Mouse (Mus musculus) heart, embryonic 15.5 days (tissue): ENCODE data around the gene Gm3259. TPM values are rescaled to one million over a fixed set of nuclear protein-coding genes. Genes with fewer than 3 reads are reported as not detected.
"Not testable (repeated sequence)": the region's sequence is repeated elsewhere in the genome, so short reads cannot be mapped to it uniquely, and the experiment has no call there.

Source experiments
- ATAC-seq: fragments of 200-750 bp; cut with Nextera tagmentation; replicated peaks from 2 replicates; pipeline ENCODE4 v1.8.0; 2017; ENCODE audit warnings: low read depth, moderate TSS enrichment; ENCODE audit not compliant: insufficient number of reproducible peaks, insufficient read depth, low FRiP score
- H3K27ac ChIP-seq: fragments of 300-500 bp; sonication (generic); 2 replicates; pipeline ENCODE4 v1.5.1; 2015; ENCODE audit warnings: mild to moderate bottlenecking, inconsistent platforms
- H3K27me3 ChIP-seq: fragments of 300-500 bp; sonication (generic); 2 replicates; pipeline ENCODE4 v1.6.1; 2015; ENCODE audit warnings: inconsistent platforms
- H3K36me3 ChIP-seq: fragments of 300-500 bp; sonication (generic); 2 replicates; pipeline ENCODE4 v1.6.1; 2015; ENCODE audit warnings: mild to moderate bottlenecking, inconsistent platforms
- H3K4me1 ChIP-seq: fragments of 300-500 bp; sonication (generic); replicated peaks from 2 replicates; pipeline ENCODE4 v1.6.1; 2015; ENCODE audit warnings: inconsistent platforms
- H3K4me2 ChIP-seq: fragments of 300-500 bp; sonication (generic); 2 replicates; pipeline ENCODE4 v1.6.1; 2015; ENCODE audit warnings: inconsistent platforms, mild to moderate bottlenecking, moderate library complexity
- H3K4me3 ChIP-seq: fragments of 300-500 bp; sonication (generic); 2 replicates; pipeline ENCODE4 v1.5.1; 2015; ENCODE audit warnings: mild to moderate bottlenecking, inconsistent platforms
- H3K9ac ChIP-seq: fragments of 300-500 bp; sonication (generic); 2 replicates; pipeline ENCODE4 v1.6.1; 2015; ENCODE audit warnings: mild to moderate bottlenecking, inconsistent platforms
- H3K9me3 ChIP-seq: fragments of 300-500 bp; sonication (generic); replicated peaks from 2 replicates; pipeline ENCODE4 v1.6.1; 2016; ENCODE audit warnings: inconsistent platforms
- WGBS: fragments of 180-500 bp; shearing (Covaris S2); methylation state at CpG from one replicate; pipeline ENCODE4 v1.1.7; 2015; ENCODE audit warnings: mixed read lengths; 5-methylcytosine and 5-hydroxymethylcytosine counted together
- polyA plus RNA-seq: library from polyadenylated mRNA; unstranded; fragments of >200 nt; fragmentation: Nextera tagmentation; extraction: Ambion mirVana; gene quantifications from 2 replicates; pipeline ENCODE4 v1.2.1, GENCODE M21; 2015

Gm3259 gene
- polyA plus RNA-seq: not detected in 2 replicates

- H3K9ac ChIP-seq, ATAC-seq, H3K27me3 ChIP-seq, H3K4me1 ChIP-seq, H3K4me2 ChIP-seq, H3K4me3 ChIP-seq, H3K36me3 ChIP-seq, H3K27ac ChIP-seq, H3K9me3 ChIP-seq: not testable (repeated sequence)
- 38% methylated on average over 2 of the region's 2 CpGs for WGBS
These were observed at the start of gene Gm3259 for GRCm38 (mm10) chr5:95305611-95306010. Gm3259 (plus strand) TSS chr5:95305911.

GRCm38 (mm10) chr5:95272668-95273067, 33.0 kb upstream of the Gm3259 start, which contains the start of gene Gm10424:
Gm10424 (minus strand) TSS chr5:95272768.
- not testable (repeated sequence) for H3K4me1 ChIP-seq, H3K4me2 ChIP-seq, H3K9ac ChIP-seq, H3K9me3 ChIP-seq, H3K27me3 ChIP-seq, H3K27ac ChIP-seq, H3K36me3 ChIP-seq, H3K4me3 ChIP-seq, ATAC-seq
- no CpG with 5 or more reads among the region's 1 CpGs for WGBS

Other genes with a start within 250 kb of the Gm3259 start
- gene Gm7942, start 199.0 kb upstream of the Gm3259 start, polyA plus RNA-seq: not detected in 2 replicates
- gene Gm16513, start 123.3 kb upstream of the Gm3259 start, polyA plus RNA-seq: not detected in 2 replicates
- not detected in 2 replicates for gene Gm10424, start 33.1 kb upstream of the Gm3259 start, polyA plus RNA-seq
- not detected in 2 replicates for gene D5Ertd577e, start 150.9 kb downstream of the Gm3259 start, polyA plus RNA-seq
- not detected in 2 replicates for gene Gm3286, start 204.8 kb downstream of the Gm3259 start, polyA plus RNA-seq